Mouse (Mus musculus) kidney, adult 2 months (tissue): Measurements from ENCODE around the gene Prkag2.

Experiments used
- CTCF ChIP-seq: fragments of 200-500 bp; conservative IDR thresholded peaks from 2 replicates; pipeline ENCODE4 v1.5.1; 2011; ENCODE audit warnings: low read depth, mild to moderate bottlenecking, control low read depth, low read length, moderate library complexity, mixed read lengths; ENCODE audit not compliant: insufficient read depth, insufficient read length
- POLR2A ChIP-seq: fragments of 200-500 bp; IDR thresholded peaks from one replicate; pipeline ENCODE4 v1.6.1; 2011; ENCODE audit warnings: low read depth, low read length, control low read depth

GRCm38 (mm10) chr5:24915119-24915518, 185.3 kb downstream of the Prkag2 start:
- TF ChIP-seq CTCF = no peak
- TF ChIP-seq POLR2A = no peak
